Mouse (Mus musculus) heart, embryonic 13.5 days (tissue): ENCODE measurements around the gene Pdzrn3. TPM values are rescaled to one million over a fixed set of nuclear protein-coding genes. Genes with fewer than 3 reads are reported as not detected.

Source experiments
- ATAC-seq: fragments of 200-750 bp; cut with Nextera tagmentation; 2 replicates; pipeline ENCODE4 v1.8.0; 2017; ENCODE audit warnings: moderate TSS enrichment; ENCODE audit not compliant: insufficient number of reproducible peaks, low FRiP score, low TSS enrichment; ENCODE audit errors: extremely low read depth
- H3K27ac ChIP-seq: fragments of 300-500 bp; sonication (generic); replicated peaks from 2 replicates; pipeline ENCODE4 v1.5.1; 2015; ENCODE audit warnings: moderate library complexity, mild to moderate bottlenecking, inconsistent platforms
- H3K27me3 ChIP-seq: fragments of 300-500 bp; sonication (generic); replicated peaks from 2 replicates; pipeline ENCODE4 v1.6.1; 2015; ENCODE audit warnings: mild to moderate bottlenecking, inconsistent platforms
- H3K36me3 ChIP-seq: fragments of 300-500 bp; sonication (generic); 2 replicates; pipeline ENCODE4 v1.6.1; 2015; ENCODE audit warnings: mild to moderate bottlenecking, inconsistent platforms
- H3K4me1 ChIP-seq: fragments of 300-500 bp; sonication (generic); 2 replicates; pipeline ENCODE4 v1.6.1; 2015; ENCODE audit warnings: inconsistent platforms
- H3K4me2 ChIP-seq: fragments of 300-500 bp; sonication (generic); 2 replicates; pipeline ENCODE4 v1.6.1; 2015; ENCODE audit warnings: inconsistent platforms, mild to moderate bottlenecking, moderate library complexity
- H3K4me3 ChIP-seq: fragments of 300-500 bp; sonication (generic); 2 replicates; pipeline ENCODE4 v1.5.1; 2015; ENCODE audit warnings: moderate library complexity, mild to moderate bottlenecking, inconsistent platforms
- H3K9ac ChIP-seq: fragments of 300-500 bp; sonication (generic); 2 replicates; pipeline ENCODE4 v1.6.1; 2015; ENCODE audit warnings: inconsistent platforms, mild to moderate bottlenecking, moderate library complexity
- H3K9me3 ChIP-seq: fragments of 300-500 bp; sonication (generic); 2 replicates; pipeline ENCODE4 v1.6.1; 2016; ENCODE audit warnings: inconsistent platforms
- WGBS: fragments of 180-500 bp; shearing (Covaris S2); methylation state at CpG from one replicate; pipeline ENCODE4 v1.1.7; 2015; ENCODE audit warnings: mixed read lengths; 5-methylcytosine and 5-hydroxymethylcytosine counted together
- polyA plus RNA-seq: library from polyadenylated mRNA; unstranded; fragments of >200 nt; fragmentation: Nextera tagmentation; extraction: Ambion mirVana; gene quantifications from 2 replicates; pipeline ENCODE4 v1.2.1, GENCODE M21; 2015

The Pdzrn3 gene
- polyA plus RNA-seq, 1 experiment from 2014 or later: 9.8 TPM

DNA sequence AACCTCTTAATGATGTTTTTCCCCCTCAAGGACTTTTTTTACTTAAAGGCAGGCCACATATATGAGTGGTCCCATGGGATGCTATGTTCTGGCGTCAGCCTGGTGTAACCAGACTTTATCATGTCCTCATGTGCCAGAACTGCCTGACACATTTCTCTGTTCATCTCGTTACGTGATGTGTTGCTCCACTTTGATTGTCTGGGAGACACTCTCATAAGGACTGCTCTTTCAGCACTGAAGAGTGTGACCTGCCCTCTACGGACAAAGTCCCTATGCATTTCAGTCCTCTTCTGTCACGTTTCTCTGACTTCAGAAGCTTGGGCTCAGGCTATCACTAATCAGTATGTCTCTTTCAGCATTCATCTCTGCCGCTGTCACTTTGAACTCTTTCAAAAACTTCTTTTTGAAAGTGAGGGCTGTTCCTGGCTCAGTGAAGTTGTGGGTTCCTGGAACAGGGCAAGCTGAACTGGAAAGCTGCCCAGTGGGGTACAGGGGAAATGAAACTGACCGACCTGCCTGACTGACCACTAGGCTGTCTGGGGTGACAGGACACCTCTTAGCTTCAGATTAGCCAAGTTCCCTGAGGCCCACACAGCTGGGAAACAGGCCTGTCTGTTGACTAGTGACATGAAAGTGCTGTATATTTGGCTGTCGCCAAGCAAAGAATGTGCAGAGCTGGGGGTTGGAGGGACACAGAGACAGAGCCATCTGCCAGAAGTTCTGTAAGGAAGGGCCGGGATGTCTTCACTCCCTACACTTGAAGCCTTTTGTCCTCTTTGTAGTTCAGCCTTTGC, 10.7 kb downstream of the Pdzrn3 start:
- Histone ChIP-seq H3K27ac (peak overlapping the region; percentile 78), H3K4me2 (peak overlapping the region; percentile 39), H3K36me3 (no peaks in the 10 kb centered on the region), H3K4me1 (peaks cover 89% of the 10 kb centered on the region), H3K27me3 (no peaks in the 10 kb centered on the region), H3K9ac (peak overlapping the region; percentile 19; the same call in 1 of the 2 replicates), H3K9me3 (no peaks in the 10 kb centered on the region), H3K4me3 (no peak overlapping the region)
- ATAC-seq: peak; percentile 27; the same call in 1 of the 2 replicates
- WGBS: 26% methylated on average over 9 of the region's 9 CpGs

DNA sequence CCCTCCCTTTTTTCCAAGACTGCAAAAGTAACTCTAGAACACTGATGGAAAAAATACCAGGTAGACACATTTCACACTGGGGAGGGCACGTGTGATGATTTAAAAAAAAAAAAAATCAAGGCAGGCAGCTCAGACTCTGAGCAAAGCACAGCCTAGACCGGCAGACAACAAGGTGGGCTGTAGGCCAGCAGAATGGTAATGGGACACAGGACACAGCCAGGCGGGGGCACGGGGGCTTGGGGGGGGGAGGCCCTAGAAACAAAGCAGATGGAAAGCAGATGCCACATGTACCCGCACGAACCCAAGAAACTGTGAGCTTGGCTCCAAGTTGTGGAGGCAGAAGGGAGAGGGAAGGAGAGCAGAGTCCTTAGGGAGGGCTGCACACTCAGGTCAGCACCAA, 11.9 kb downstream of the Pdzrn3 start:
- 0 out of 2 replicates have a peak overlapping the region, but pooled peaks have one; percentile 45 for H3K9ac ChIP-seq
- 61% methylated on average over 6 of the region's 6 CpGs for WGBS
- no peaks in the 10 kb centered on the region for H3K9me3 ChIP-seq
- H3K27ac ChIP-seq: peak overlapping the region; percentile 78
- peaks cover 12% of the 10 kb centered on the region for H3K36me3 ChIP-seq
- ATAC-seq: no peak
- H3K4me3 ChIP-seq: no peak overlapping the region
- no peak overlapping the region for H3K4me2 ChIP-seq
- H3K4me1 ChIP-seq: peaks cover 94% of the 10 kb centered on the region
- H3K27me3 ChIP-seq: no peaks in the 10 kb centered on the region

DNA sequence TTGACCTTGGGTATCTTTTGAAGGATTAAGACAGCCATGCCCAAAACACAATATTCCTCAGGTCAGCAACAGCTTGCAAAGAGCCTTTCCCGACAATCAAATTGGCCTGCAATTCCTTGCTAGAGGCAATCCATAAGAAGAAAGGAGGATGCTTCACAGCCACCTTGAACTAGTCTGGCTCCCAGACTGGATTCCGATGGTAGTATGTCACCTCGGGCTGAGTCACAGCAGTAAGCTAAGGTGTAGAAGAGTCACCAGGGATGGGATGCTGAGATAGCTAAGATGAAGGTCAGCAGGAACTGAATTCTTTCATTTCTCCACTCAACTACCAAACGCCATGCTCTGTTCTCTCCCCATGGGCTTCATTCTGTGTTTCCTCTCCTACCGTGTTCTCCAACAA, 13.8 kb downstream of the Pdzrn3 start:
- Histone ChIP-seq H3K4me3 (no peak overlapping the region), H3K36me3 (peaks cover 12% of the 10 kb centered on the region), H3K9ac (no peak overlapping the region), H3K9me3 (no peaks in the 10 kb centered on the region), H3K4me2 (no peak overlapping the region), H3K27me3 (no peaks in the 10 kb centered on the region), H3K4me1 (peaks cover 97% of the 10 kb centered on the region), H3K27ac (peak overlapping the region; percentile 73)
- no peak for ATAC-seq
- 64% methylated on average over 5 of the region's 5 CpGs for WGBS

- Histone ChIP-seq H3K36me3 (peaks cover 12% of the 10 kb centered on the region), H3K9me3 (no peaks in the 10 kb centered on the region), H3K9ac (no peak overlapping the region), H3K27ac (peak overlapping the region; percentile 73), H3K27me3 (no peaks in the 10 kb centered on the region), H3K4me1 (peaks cover 95% of the 10 kb centered on the region), H3K4me2 (peak overlapping the region; percentile 2; the same call in 1 of the 2 replicates), H3K4me3 (no peak overlapping the region)
- no peak for ATAC-seq
- 29% methylated on average over 5 of the region's 5 CpGs for WGBS
Measured at GRCm38 (mm10) chr6:101362728-101363127, 15.0 kb downstream of the Pdzrn3 start.

- Histone ChIP-seq H3K27ac (peak overlapping the region; percentile 73), H3K4me2 (peak overlapping the region; percentile 2; the same call in 1 of the 2 replicates), H3K4me1 (peaks cover 91% of the 10 kb centered on the region), H3K9me3 (no peaks in the 10 kb centered on the region), H3K9ac (no peak overlapping the region), H3K36me3 (peaks cover 12% of the 10 kb centered on the region), H3K27me3 (no peaks in the 10 kb centered on the region), H3K4me3 (no peak overlapping the region)
- ATAC-seq: no peak
- 41% methylated on average over 4 of the region's 4 CpGs for WGBS
Measured at GRCm38 (mm10) chr6:101362268-101362667, 15.4 kb downstream of the Pdzrn3 start.

DNA sequence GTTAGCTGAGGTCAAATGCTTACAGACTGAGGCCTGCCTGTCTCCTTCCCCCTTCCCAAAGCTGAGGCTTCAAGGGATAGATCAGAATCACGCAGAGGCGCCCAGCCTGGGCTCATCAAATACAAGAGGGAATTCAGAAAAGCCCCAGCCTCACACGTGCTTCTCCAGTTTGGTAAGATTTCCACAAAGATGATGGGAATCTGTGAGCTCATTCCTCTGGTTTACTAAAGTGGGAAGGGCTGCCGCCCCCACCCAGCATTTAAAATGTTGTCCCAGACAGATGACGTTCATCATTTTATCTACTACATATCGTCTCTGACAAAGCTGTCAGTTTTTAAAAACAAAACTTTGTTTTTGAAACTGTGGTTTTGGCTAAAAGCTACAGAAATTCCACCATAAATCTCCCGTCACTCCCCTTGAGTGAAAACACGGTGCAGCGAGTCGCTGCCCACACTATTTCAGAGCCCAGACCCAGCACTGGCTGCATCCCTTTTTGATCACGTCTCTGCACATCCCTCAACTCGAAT, 17.4 kb downstream of the Pdzrn3 start:
- H3K36me3 ChIP-seq: peaks cover 12% of the 10 kb centered on the region
- no peak overlapping the region for H3K4me3 ChIP-seq
- ATAC-seq: no peak
- peak overlapping the region; percentile 66 for H3K27ac ChIP-seq
- H3K9me3 ChIP-seq: no peaks in the 10 kb centered on the region
- peaks cover 89% of the 10 kb centered on the region for H3K4me1 ChIP-seq
- 57% methylated on average over 12 of the region's 12 CpGs for WGBS
- no peak overlapping the region for H3K4me2 ChIP-seq
- no peaks in the 10 kb centered on the region for H3K27me3 ChIP-seq
- 0 out of 2 replicates have a peak overlapping the region, but pooled peaks have one; percentile 14 for H3K9ac ChIP-seq

DNA sequence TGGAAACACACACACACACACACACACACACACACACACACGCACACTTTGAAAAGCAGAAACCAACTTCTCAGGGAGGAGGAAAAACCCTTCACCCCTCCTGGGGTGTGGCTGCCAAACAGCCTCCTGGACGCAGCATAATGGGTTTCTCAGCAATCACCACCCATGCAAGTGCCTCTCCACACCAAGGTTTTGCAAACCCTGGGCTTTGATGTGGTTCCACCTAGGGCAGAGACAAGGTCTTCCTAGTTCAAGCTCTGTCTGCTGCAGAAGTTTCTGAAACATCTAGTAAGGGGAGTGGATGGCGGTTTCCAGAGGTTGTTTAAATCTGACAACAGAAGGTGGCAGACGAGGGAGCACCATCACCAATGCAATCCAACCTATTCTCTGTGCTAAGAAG, 18.1 kb downstream of the Pdzrn3 start:
- no peaks in the 10 kb centered on the region for H3K9me3 ChIP-seq
- H3K36me3 ChIP-seq: peaks cover 12% of the 10 kb centered on the region
- ATAC-seq: no peak
- peak overlapping the region; percentile 66 for H3K27ac ChIP-seq
- no peaks in the 10 kb centered on the region for H3K27me3 ChIP-seq
- H3K4me3 ChIP-seq: no peak overlapping the region
- 0 out of 2 replicates have a peak overlapping the region, but pooled peaks have one; percentile 14 for H3K9ac ChIP-seq
- peaks cover 91% of the 10 kb centered on the region for H3K4me1 ChIP-seq
- H3K4me2 ChIP-seq: no peak overlapping the region
- 56% methylated on average over 4 of the region's 4 CpGs for WGBS

- H3K9ac ChIP-seq: peak overlapping the region; percentile 42; the same call in 1 of the 2 replicates
- no peaks in the 10 kb centered on the region for H3K27me3 ChIP-seq
- peaks cover 2% of the 10 kb centered on the region; the same call in 1 of the 2 replicates for H3K36me3 ChIP-seq
- H3K4me2 ChIP-seq: peak overlapping the region; percentile 51
- peak overlapping the region; percentile 90 for H3K27ac ChIP-seq
- 0 out of 2 replicates have a peak overlapping the region, but pooled peaks have one; percentile 14 for H3K4me3 ChIP-seq
- WGBS: 19% methylated on average over 1 of the region's 1 CpGs
- H3K4me1 ChIP-seq: peaks cover 91% of the 10 kb centered on the region
- H3K9me3 ChIP-seq: no peaks in the 10 kb centered on the region
- ATAC-seq: no peak
Measured at GRCm38 (mm10) chr6:101354887-101355286, 22.8 kb downstream of the Pdzrn3 start.

DNA sequence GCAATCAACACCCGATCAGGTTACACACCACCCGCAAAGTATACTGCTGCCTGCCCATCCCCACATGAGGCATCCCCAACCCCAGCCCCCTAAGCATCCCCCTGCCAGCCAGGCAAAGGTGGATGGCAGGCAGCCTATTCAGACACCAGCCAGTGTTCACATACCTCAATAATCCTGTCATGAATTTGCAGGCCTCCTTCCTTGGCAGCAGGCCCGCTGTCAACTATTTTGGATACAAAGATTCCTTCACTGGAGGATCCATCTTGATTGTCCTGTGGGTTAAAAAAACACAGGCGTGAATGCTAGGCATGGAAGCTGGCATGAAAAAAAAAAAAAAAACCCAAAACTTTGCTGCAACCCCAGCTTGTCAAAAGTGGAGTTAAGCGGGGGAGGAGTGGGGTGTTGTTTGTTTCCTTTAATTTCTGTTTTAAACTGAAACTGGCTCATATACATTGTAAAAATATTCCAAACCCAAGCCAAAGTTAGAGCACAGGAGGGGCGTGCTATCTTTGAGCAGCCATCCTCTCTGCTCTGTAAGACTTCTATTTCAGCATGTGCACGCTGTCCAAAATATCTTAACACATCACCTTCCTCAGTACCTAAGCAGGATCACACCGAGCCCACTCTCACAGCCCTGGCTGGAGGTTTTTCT, 23.3 kb downstream of the Pdzrn3 start:
- H3K9me3 ChIP-seq: no peaks in the 10 kb centered on the region
- H3K27me3 ChIP-seq: no peaks in the 10 kb centered on the region
- H3K27ac ChIP-seq: peak overlapping the region; percentile 90
- peaks cover 91% of the 10 kb centered on the region for H3K4me1 ChIP-seq
- peak overlapping the region; percentile 42 for H3K9ac ChIP-seq
- H3K4me2 ChIP-seq: peak overlapping the region; percentile 51
- peaks cover 2% of the 10 kb centered on the region; the same call in 1 of the 2 replicates for H3K36me3 ChIP-seq
- WGBS: 20% methylated on average over 8 of the region's 8 CpGs
- no peak; the same call in 1 of the 2 replicates for ATAC-seq
- 0 out of 2 replicates have a peak overlapping the region, but pooled peaks have one; percentile 14 for H3K4me3 ChIP-seq

DNA sequence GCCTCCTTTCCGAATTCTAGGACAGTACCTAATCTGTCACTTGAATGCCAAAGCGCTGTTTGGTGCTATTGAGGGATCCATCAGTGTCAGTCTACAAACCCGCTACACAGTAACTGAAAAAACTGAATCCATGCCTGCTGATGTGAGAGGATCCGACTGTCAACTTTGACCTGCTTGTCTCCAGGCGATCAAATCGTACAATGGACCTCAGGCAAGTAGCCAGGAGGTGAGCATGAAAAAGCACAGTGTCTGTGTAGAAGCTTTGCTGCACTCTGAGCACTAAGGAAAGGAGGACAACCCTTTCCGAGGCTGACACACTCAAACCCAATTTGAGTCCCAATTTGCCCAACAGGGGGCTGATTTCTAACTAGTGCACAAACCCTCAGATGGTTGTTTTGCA, 24.0 kb downstream of the Pdzrn3 start:
- no peak for ATAC-seq
- H3K4me2 ChIP-seq: peak overlapping the region; percentile 51

DNA sequence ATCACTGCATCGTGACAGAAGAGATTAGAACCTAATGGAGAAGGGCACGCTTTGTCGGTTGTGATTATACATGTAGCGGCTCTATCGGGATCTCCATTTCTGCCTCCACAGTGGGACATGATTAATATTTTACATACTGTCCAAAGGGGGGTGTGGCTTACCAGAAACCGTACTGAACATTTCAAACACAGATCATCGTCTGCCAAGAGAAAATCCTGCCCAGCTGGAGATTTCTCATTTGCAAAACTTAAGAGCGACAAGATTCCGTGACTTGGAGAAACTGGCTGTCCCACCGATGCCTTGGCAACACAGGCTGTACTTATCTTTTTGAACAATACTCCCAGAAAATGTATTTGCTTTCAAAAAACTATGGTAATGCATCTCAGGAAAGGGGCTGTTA, 25.1 kb downstream of the Pdzrn3 start:
- WGBS: 72% methylated on average over 10 of the region's 10 CpGs
- Histone ChIP-seq H3K4me3 (no peak overlapping the region), H3K4me1 (peaks cover 76% of the 10 kb centered on the region), H3K27ac (peak overlapping the region; percentile 87), H3K36me3 (peaks cover 2% of the 10 kb centered on the region; the same call in 1 of the 2 replicates), H3K9ac (0 out of 2 replicates have a peak overlapping the region, but pooled peaks have one; percentile 7), H3K4me2 (no peak overlapping the region), H3K27me3 (no peaks in the 10 kb centered on the region), H3K9me3 (no peaks in the 10 kb centered on the region)
- no peak for ATAC-seq

More for the DNA sequence above, 24.0 kb downstream of the Pdzrn3 start:
- Histone ChIP-seq H3K27ac (peak overlapping the region; percentile 90), H3K9me3 (no peaks in the 10 kb centered on the region), H3K27me3 (no peaks in the 10 kb centered on the region), H3K36me3 (peaks cover 2% of the 10 kb centered on the region; the same call in 1 of the 2 replicates), H3K4me1 (peaks cover 84% of the 10 kb centered on the region), H3K9ac (peak overlapping the region; percentile 59), H3K4me3 (no peak overlapping the region)
- 51% methylated on average over 7 of the region's 7 CpGs for WGBS
